10 mouse cellular contexts compared by ENCODE assay signal in the genomic region with DNA sequence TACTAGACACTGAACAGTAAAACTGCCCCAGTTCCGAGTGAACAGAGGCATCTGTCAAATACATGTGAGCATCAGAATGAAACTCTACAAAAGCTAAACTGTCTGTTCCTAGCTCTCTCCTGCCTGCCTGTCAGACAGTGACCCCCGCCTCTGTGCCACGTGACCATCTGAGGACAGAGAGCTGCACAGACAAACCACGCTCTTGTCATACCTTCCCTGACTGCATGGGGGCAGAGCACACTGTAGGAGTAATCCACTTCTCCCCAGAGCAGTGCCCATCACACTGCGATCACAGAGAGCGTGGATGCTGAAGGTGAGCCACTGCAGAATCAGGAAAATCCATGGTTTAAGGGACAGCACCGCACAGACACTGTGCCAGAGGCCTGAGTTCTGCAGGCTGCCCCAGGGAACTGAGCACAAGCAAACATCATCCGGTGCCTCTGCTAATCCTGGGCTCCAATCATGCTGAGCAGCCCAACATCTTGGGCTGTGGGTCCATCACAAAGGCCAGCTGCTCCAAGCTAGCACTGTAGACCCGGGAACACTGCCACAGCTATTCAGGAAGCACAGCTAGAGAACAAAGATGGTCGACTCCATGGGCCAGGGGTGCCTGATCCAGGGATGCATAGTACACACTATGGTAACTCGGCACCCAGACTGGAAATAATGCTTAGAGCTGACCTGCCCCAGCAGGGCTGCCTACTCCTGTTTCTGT.
DNase-seq lines count a peak whose midpoint lies in the region; ATAC-seq and TF ChIP-seq lines count a peak whose summit lies in the region.
"Had no signal": no experiment of that assay in that cellular context is flagged by ENCODE, and none has a peak within 500 bp of the region (broad histone marks: within the 10 kb centered on the region; RNA-seq: fewer than 3 reads in every experiment).

No protein-coding gene starts in this region.

- H3K4me3 ChIP-seq in gastrocnemius, adult 2 months, result no peak overlapping the region
- no peak overlapping the region for H3K4me3 ChIP-seq in liver, embryonic 14.5 days (ENCODE audit: insufficient read depth in 1 of 2, low read depth in 2 of 2, low read length in 2 of 2)
- no peak overlapping the region for H3K4me3 ChIP-seq in midbrain, embryonic 14.5 days (replicated peaks; ENCODE audit: low read depth, low read length)
- no peak overlapping the region for H3K4me3 ChIP-seq in kidney, embryonic 14.5 days (ENCODE audit: low read length)
- H3K4me3 ChIP-seq: embryonic facial prominence, embryonic 15.5 days; liver, embryonic 15.5 days had no signal

- no peak overlapping the region for H3K27ac ChIP-seq in gastrocnemius, adult 2 months
- H3K27ac ChIP-seq in liver, embryonic 14.5 days, result no peak overlapping the region
- 0 out of 2 replicates have a peak overlapping the region, but pooled peaks have one; percentile 49 for H3K27ac ChIP-seq in midbrain, embryonic 14.5 days (replicated peaks; ENCODE audit: low read depth, low read length)
- no peak overlapping the region for H3K27ac ChIP-seq in kidney, embryonic 14.5 days (ENCODE audit: low read depth, low read length)
- H3K27ac ChIP-seq: embryonic facial prominence, embryonic 15.5 days; liver, embryonic 15.5 days had no signal

- no peak for DNase-seq in gastrocnemius, adult 2 months
- DNase-seq in gastrocnemius, postnatal 36 days, result no peak
- DNase-seq in liver, embryonic 14.5 days (ENCODE audit: low read depth in 3 of 3, low spot score in 3 of 3), result no peak
- DNase-seq in liver, result no peak
- DNase-seq in WW6 (ENCODE audit: low read depth, low spot score), result peak; percentile 16
- DNase-seq in midbrain, embryonic 14.5 days, result no peak
- no peak for DNase-seq in urinary bladder, adult 2 months (ENCODE audit: low spot score)

- TF ChIP-seq CTCF in gastrocnemius, adult 2 months (IDR thresholded peaks at IDR 0.05), result 0 out of 2 replicates have a peak, but pooled peaks have one; percentile 2
- TF ChIP-seq CTCF in liver, embryonic 14.5 days (IDR thresholded peaks at IDR 0.05; ENCODE audit: low read depth), result peak; percentile 17; the same call in 1 of the 2 replicates

- intact Hi-C loops in gastrocnemius, adult 2 months (cut with DNase I), result no loop called here
- intact Hi-C loops in gastrocnemius, postnatal 36 days (cut with DNase I), result loop anchor here (5.0 kb wide), 1 partner anchor 59 kb away; no protein-coding TSS in a partner anchor

- H3K4me1 ChIP-seq in liver, embryonic 14.5 days (replicated peaks; ENCODE audit: control insufficient read depth in 2 of 2, insufficient read depth in 2 of 2, low read length in 1 of 2), result no peaks in the 10 kb centered on the region
- H3K4me1 ChIP-seq in midbrain, embryonic 14.5 days (ENCODE audit: control insufficient read depth, insufficient read depth, low read length), result 0 out of 2 replicates have a peak, but pooled peaks cover 6% of the 10 kb centered on the region
- H3K4me1 ChIP-seq in kidney, embryonic 14.5 days (ENCODE audit: control insufficient read depth, insufficient read depth, low read length), result no peaks in the 10 kb centered on the region
- H3K4me1 ChIP-seq: embryonic facial prominence, embryonic 15.5 days; liver, embryonic 15.5 days had no signal

- no peak for ATAC-seq in liver, embryonic 14.5 days (ENCODE audit: insufficient read depth)
- no peak for ATAC-seq in midbrain, embryonic 14.5 days (ENCODE audit: low FRiP score, low TSS enrichment)
- no peak for ATAC-seq in kidney, embryonic 14.5 days (ENCODE audit: low FRiP score, low TSS enrichment)

- no peak overlapping the region for H3K4me2 ChIP-seq in liver, embryonic 14.5 days (ENCODE audit: low read depth)
- no peak overlapping the region for H3K4me2 ChIP-seq in midbrain, embryonic 14.5 days (ENCODE audit: low read length)
- no peak overlapping the region for H3K4me2 ChIP-seq in kidney, embryonic 14.5 days (replicated peaks; ENCODE audit: low read depth, low read length)
- H3K4me2 ChIP-seq: embryonic facial prominence, embryonic 15.5 days; liver, embryonic 15.5 days had no signal

- no peaks in the 10 kb centered on the region for H3K27me3 ChIP-seq in liver, embryonic 14.5 days (ENCODE audit: control insufficient read depth, insufficient read depth, low read length)
- H3K27me3 ChIP-seq in midbrain, embryonic 14.5 days (ENCODE audit: control insufficient read depth, insufficient read depth, low read length), result no peaks in the 10 kb centered on the region
- H3K27me3 ChIP-seq in kidney, embryonic 14.5 days (ENCODE audit: control insufficient read depth, insufficient read depth, low read length), result no peaks in the 10 kb centered on the region
- H3K27me3 ChIP-seq: embryonic facial prominence, embryonic 15.5 days; liver, embryonic 15.5 days had no signal

- WGBS in liver, embryonic 14.5 days (ENCODE audit: insufficient replicate concordance), result 67% methylated on average over 11 of the region's 11 CpGs
- 72% methylated on average over 11 of the region's 11 CpGs for WGBS in midbrain, embryonic 14.5 days
- 76% methylated on average over 11 of the region's 11 CpGs for WGBS in kidney, embryonic 14.5 days

- H3K36me3 ChIP-seq in liver, embryonic 14.5 days (replicated peaks; ENCODE audit: control insufficient read depth, insufficient read depth, low read depth), result peaks cover 6% of the 10 kb centered on the region; the same call in 1 of the 2 replicates
- H3K36me3 ChIP-seq in midbrain, embryonic 14.5 days (ENCODE audit: control insufficient read depth, insufficient read depth, low read length), result peaks cover 56% of the 10 kb centered on the region
- H3K36me3 ChIP-seq in kidney, embryonic 14.5 days (ENCODE audit: control insufficient read depth, insufficient read depth, low read length), result peaks cover 54% of the 10 kb centered on the region

- no peaks in the 10 kb centered on the region for H3K9me3 ChIP-seq in liver, embryonic 14.5 days (ENCODE audit: control insufficient read depth, low read length)
- H3K9me3 ChIP-seq in midbrain, embryonic 14.5 days (ENCODE audit: control insufficient read depth, low read length), result no peaks in the 10 kb centered on the region
- 0 out of 2 replicates have a peak, but pooled peaks cover 3% of the 10 kb centered on the region for H3K9me3 ChIP-seq in kidney, embryonic 14.5 days (ENCODE audit: control insufficient read depth, low read length)
- H3K9me3 ChIP-seq: embryonic facial prominence, embryonic 15.5 days; liver, embryonic 15.5 days had no signal

- no peak for TF ChIP-seq EP300 in liver, embryonic 14.5 days (IDR thresholded peaks at IDR 0.05; ENCODE audit: low read depth)

- H3K9ac ChIP-seq in liver, embryonic 14.5 days (replicated peaks), result no peak overlapping the region
- no peak overlapping the region for H3K9ac ChIP-seq in midbrain, embryonic 14.5 days (replicated peaks; ENCODE audit: low read length)
- no peak overlapping the region for H3K9ac ChIP-seq in kidney, embryonic 14.5 days (ENCODE audit: low read depth, low read length)
- H3K9ac ChIP-seq: embryonic facial prominence, embryonic 15.5 days; liver, embryonic 15.5 days had no signal
